Mouse (Mus musculus) T-cell, adult 2 months (primary cell): ENCODE measurements around the gene Awat1.
A peak's percentile ranks its signal among the peaks of the same experiment; 100 is the strongest.

ENCODE experiments used
- DNase-seq: peaks from one replicate; pipeline ENCODE4 v3.0.0; 2022; ENCODE audit warnings: low spot score

Gene Awat1

DNA sequence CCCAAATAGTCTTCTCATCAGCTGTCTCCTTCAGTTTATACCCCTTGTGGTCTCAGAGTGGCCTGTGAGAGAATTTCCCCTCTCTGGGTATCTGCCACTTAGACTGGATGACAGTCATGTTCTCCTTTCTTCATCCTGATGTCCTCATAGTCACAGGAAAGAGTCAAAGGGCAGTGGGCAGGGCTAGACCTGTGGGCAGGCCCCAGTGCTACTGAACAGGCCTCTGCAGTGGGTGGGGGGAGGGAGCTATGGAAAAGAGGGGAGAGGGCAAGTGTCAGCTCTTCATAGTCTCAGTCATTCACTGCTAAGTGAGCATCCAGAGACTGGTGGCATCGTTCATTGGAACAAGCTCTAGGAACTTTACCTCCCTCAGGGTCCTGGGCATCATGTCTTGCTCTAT, at the start of gene Awat1:
TSS of gene Awat1 (plus strand) at position 301 of the 400 bp plus-strand sequence.
- no peak for DNase-seq

DNA sequence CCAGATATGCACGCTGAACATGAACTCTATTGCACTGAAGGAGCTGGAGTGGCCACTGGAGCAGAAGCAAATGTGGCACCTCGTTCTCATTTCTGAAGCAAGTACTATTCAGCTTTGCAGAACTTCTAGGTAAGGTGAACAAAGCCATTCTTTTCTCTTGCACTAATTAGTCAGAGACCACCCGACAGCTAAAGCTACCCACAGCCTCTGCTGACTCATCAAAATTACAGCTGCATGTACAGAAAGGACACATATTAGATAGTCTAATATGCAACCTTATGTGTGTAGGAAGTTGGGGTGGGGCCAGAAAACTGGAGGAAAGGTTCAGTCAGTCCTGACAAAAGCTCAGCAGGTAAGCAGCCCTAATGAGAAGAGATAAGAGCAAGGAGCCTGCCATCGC, 47.6 kb upstream of the Awat1 start, which contains the start of gene Dgat2l6:
TSS of gene Dgat2l6 (plus strand) at position 368 of the 400 bp plus-strand sequence.
- no peak for DNase-seq

DNA sequence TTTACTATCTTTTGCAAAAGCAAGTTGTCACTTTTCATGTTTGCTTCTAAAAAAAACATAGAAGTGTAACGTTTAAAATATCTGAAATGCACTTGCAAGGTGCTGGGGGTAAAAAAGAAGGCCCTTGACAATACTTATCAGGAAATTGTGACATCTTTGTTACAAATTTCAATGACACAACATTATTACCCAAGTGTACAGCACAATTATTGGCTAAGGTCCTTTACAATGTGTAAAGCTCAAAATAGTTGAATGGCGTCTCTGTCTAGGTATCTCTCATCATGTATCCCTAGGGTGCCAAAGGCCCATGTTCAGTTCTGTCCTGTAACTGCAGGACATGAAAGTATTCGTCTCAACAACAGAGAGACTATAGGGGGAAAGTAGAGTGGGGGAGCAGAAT, 16.0 kb upstream of the Awat1 start:
- no peak for DNase-seq

DNA sequence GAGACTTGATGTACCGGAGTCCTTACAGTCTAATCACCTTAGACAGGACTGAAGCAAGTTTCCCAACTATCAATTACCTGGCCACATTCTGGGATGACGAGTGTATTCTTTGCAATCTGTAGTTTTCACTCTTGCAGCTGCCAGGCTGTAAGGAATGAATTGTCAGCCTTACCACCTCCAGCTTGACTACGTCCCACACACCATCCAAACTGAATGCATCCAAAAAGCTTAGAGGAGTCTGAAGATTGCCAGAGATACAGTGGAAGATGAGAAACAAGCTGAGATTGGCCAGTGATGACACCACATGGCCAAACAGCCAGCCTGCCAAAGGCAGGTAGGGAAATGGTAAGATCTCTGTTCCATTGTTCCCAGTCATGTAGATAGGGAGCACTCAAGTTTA, 6.4 kb upstream of the Awat1 start:
- DNase-seq = no peak

DNA sequence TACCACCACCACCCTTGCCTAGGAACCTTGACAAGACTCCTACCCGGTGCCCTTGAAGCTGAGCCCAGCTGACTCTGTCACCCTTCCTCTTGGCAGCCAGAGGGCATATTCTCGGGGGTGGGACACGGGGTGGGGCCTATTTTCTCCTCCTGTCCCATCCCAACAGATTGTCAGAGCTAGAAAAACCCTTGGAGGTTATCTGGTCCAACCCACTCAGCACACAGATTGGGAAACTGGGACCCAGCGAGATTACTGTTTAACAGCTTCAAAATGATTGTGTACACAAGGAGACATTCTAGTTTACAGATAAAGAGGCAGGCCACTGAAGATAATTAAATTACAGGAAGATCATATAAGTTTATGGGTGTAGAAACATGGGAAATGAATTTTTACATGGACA, 22.7 kb downstream of the Awat1 start, which contains the start of gene P2ry4:
TSS of gene P2ry4 (minus strand) at position 79 of the 400 bp plus-strand sequence.
- no peak for DNase-seq

DNA sequence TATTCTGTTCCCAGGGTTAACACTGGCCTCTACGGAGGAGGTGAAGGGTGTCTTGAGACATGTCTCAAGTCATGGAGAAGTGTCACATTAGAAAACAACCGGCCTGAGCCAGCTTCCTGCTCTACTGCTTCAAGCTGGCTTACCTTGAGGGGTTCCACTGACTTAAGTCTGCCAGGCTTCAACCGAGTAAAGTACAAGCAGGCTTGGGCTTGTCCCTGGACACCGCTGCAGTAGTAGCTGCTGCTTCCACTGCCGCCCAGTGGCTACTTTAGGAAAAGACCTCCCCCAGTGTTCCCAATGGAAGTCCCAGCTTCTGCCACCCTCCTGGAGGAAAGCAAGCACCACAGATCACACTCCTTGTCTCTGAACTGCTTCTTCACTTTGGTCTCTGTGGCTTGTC, 25.4 kb downstream of the Awat1 start:
- DNase-seq = no peak

DNA sequence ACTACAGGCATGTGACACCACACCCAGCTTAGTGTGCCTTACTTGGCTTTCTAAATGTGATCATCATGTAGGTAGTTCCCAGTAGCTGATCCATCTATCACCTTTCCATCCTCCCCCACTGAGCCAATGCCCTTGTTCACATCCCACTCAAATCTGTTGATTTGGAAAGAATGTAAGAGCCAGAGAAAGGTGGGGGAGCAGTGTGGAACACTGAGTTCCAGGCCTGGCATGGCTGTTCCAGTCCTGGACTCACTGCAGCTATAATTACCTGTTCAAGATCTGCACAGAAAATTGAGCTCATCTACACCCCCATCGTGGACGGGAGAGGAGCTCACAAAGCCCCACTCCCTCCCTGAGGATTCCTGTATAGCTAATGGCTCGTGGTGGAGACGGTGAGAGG, 27.7 kb downstream of the Awat1 start:
- DNase-seq = no peak

DNA sequence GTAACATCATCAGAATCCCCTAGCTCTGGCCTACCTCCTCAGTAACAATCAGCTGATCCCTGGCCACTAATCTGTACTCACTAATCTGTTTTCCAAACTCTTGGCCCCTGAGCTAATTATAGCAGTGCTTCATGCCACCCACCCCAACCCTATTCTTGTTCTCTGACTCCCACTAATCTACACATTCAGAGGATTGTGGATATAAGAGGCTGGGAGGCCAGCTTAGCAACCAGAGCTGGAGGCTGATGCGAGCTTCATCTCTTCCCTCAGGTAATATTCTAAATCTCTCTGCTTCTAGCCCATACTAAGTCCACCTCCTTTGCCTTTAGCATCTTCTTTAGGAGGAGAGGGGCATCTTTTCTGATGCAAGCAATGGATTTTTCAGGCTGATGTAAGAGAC, 33.3 kb downstream of the Awat1 start, which contains the start of gene Arr3:
TSS of gene Arr3 (plus strand) at position 184 of the 400 bp plus-strand sequence.
- DNase-seq = no peak

DNA sequence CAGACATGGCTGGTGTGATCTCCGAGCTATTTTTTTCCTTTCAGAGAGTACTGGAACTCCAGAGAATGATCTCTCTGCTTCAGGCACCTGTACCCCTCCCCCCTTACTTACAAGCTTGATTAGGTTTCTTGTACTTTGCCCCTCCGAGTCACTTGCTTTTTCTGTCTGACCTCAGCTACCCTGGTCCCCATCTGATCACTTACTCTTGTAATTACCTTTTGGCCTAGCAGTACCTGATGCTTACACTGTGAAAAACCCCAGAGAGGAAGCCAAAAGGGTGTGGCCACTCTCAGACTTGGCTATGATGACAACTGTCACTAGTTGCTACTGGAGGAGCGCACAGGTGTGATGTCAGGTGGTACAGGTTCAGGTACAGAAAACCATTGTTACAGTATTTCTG, 46.4 kb downstream of the Awat1 start:
- DNase-seq = no peak

DNA sequence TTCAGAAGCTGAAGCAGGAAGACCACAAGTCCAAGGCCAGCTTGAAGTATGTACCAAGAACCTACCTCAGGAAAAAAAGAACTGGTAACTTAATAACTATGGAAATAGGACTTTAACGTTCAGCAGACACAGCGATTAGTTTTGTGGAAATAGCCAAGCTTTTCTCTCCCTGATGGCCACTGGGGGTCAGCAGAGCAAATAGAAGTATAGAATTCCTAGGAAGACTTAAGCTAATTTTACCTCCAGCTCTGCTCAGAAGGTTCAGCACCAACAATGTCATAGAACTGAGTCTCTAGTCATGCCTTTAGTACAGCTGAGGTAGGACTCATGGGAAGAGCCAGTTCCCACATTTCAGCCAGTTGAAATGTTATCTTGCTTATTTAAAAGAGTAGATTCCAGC, 49.3 kb downstream of the Awat1 start:
- no peak for DNase-seq

DNA sequence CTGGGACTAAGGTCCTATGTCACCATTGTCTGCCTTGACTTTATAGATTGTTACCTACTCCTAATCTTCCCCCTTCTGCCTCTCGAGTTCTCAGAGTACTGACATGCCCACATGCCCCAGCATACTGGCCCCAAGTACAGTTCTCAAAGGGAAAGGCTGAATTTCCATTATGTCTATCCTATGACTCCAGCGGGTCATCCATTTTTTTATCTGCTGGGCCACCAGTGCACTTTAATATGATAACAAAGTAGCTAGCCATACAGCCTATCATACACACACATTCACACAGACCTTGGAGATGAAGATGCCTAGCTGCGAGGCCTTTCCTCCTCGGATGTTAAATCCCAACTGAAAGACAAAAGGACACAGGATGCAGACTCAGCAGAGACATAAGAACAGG, 52.2 kb downstream of the Awat1 start:
- DNase-seq = no peak

DNA sequence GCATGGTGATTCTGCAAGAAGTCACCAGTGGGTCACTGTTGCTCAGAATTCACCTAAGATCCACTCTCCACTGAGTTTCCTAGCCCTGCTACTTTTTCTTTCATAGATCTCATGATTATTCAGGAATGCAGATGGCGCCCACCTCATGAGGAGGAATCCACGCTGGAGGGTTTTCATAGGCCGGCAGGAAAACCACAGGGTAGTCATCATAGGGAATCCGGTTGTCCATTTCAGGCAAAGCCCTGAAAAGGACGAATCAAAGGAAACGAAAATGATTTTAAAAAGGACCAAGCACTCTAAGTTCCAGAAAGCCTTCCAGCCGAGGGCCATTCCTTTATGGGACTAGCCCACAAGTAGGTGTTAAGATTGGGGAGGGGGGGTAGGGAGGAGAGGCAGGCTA, 53.1 kb downstream of the Awat1 start:
- DNase-seq = peak; percentile 1

DNA sequence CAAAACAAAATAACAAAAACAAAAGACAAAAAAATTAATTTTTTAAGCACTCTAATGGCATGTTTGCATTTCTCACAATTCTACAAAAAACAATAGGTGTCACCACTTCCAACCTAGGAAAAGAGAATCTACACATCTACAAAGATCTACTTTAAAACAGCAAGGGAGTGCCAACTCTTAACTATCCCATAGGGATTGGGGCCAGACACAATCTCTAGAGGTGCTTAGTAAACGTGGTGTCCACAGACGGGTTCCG, 53.4 kb downstream of the Awat1 start, which contains the start of gene Kif4:
TSS of gene Kif4 (plus strand) at position 192 of the 256 bp plus-strand sequence.
- DNase-seq = no peak

DNA sequence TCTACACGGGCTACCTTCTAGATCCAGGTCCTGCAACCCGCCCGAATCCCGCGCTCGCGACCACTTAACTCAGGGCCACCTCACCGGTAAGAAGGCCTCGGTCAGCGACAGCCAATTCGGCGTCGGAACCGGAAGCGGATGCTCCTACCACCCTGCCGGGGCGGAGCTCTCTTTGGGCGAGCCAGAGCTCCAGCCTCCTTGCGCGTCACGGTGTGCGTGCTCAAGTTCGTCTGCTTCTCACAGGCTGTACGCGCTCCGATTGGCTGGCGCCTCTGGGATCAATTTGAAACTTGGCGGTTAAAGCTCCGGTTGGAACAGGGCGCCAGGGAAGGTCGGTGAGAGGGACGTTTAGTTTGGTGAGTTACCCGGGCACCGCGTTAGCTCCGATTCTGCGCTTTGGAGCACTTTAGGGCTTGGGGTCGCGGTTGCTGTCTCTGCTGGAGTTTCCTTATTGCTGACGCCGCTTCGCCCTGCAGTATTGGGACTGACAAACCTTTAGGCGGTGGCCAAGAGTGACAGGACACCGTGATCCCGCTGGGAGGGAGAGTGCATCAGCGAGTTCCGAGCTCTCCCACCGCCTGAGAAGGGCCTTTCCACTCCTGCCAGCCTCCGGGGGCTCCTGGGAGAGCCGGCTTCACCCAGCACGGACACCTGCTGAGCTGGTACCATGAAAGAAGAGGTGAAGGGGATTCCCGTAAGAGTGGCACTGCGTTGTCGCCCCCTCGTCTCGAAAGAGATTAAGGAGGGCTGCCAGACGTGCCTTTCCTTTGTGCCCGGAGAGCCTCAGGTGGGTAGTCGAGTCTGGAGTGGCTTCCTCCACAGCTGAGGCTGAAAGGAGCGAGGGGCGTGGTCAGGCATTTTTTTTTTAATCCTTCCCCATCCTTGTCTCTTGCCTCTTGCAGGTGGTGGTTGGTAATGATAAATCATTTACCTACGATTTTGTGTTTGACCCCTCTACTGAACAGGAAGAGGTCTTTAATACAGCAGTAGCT, 54.0 kb downstream of the Awat1 start, which contains the start of gene Pdzd11:
TSS of gene Pdzd11 (minus strand) at position 767 of the 992 bp plus-strand sequence.
- DNase-seq = peak; percentile 90
